Mouse (Mus musculus) ES-E14 (cell line): ENCODE measurements around the gene Myo10.

ENCODE experiments used
- CHD2 ChIP-seq: IDR thresholded peaks from 2 replicates; pipeline ENCODE4 v1.6.1; 2014; ENCODE audit warnings: mild to moderate bottlenecking, low read depth, low read length, inconsistent platforms
- HCFC1 ChIP-seq: IDR thresholded peaks from 2 replicates; pipeline ENCODE4 v1.6.1; 2012; ENCODE audit warnings: low read length, inconsistent platforms, borderline replicate concordance; ENCODE audit not compliant: insufficient read depth

- no peak for TF ChIP-seq HCFC1
- TF ChIP-seq CHD2: no peak
These were observed 138.0 kb downstream of the Myo10 start for GRCm38 (mm10) chr15:25760304-25760703.
